Mouse (Mus musculus) midbrain, embryonic 16.5 days (tissue): ENCODE results near the gene Clcn1. TPM values are rescaled to one million over a fixed set of nuclear protein-coding genes. Genes with fewer than 3 reads are reported as not detected.

Experiments
- ATAC-seq: fragments of 200-750 bp; cut with Nextera tagmentation; 2 replicates; pipeline ENCODE4 v1.8.0; 2017; ENCODE audit warnings: moderate TSS enrichment
- H3K27ac ChIP-seq: fragments of 300-500 bp; sonication (generic); 2 replicates; pipeline ENCODE4 v1.5.1; 2014; ENCODE audit warnings: mild to moderate bottlenecking, low read length, mixed read lengths
- H3K27me3 ChIP-seq: fragments of 300-500 bp; sonication (generic); 2 replicates; pipeline ENCODE4 v1.6.1; 2014; ENCODE audit warnings: low read depth, low read length, mixed read lengths; ENCODE audit not compliant: control insufficient read depth, insufficient read depth
- H3K36me3 ChIP-seq: fragments of 300-500 bp; sonication (generic); 2 replicates; pipeline ENCODE4 v1.6.1; 2014; ENCODE audit warnings: mild to moderate bottlenecking, low read length, moderate library complexity, mixed read lengths; ENCODE audit not compliant: control insufficient read depth, insufficient read depth
- H3K4me1 ChIP-seq: fragments of 300-500 bp; sonication (generic); 2 replicates; pipeline ENCODE4 v1.6.1; 2014; ENCODE audit warnings: mild to moderate bottlenecking, low read length, mixed read lengths; ENCODE audit not compliant: control insufficient read depth, insufficient read depth
- H3K4me2 ChIP-seq: fragments of 300-500 bp; sonication (generic); 2 replicates; pipeline ENCODE4 v1.6.1; 2014; ENCODE audit warnings: mild to moderate bottlenecking, low read length, mixed read lengths
- H3K4me3 ChIP-seq: fragments of 300-500 bp; sonication (generic); 2 replicates; pipeline ENCODE4 v1.5.1; 2014; ENCODE audit warnings: low read depth, mild to moderate bottlenecking, low read length, moderate library complexity, mixed read lengths
- H3K9ac ChIP-seq: fragments of 300-500 bp; sonication (generic); 2 replicates; pipeline ENCODE4 v1.6.1; 2014; ENCODE audit warnings: low read depth, low read length, mixed read lengths
- H3K9me3 ChIP-seq: fragments of 300-500 bp; sonication (generic); replicated peaks from 2 replicates; pipeline ENCODE4 v1.6.1; 2014; ENCODE audit warnings: mild to moderate bottlenecking, low read length, mixed read lengths; ENCODE audit not compliant: control insufficient read depth, poor library complexity, severe bottlenecking
- WGBS: fragments of 180-500 bp; shearing (Covaris S2); extraction: QIAGEN DNeasy Blood & Tissue Kit; methylation state at CpG from one replicate; pipeline ENCODE4 v1.1.7; 2014; 5-methylcytosine and 5-hydroxymethylcytosine counted together
- polyA plus RNA-seq: library from polyadenylated mRNA; unstranded; fragments of >200 nt; fragmentation: Nextera tagmentation; extraction: Ambion mirVana; gene quantifications from 2 replicates; pipeline ENCODE4 v1.2.1, GENCODE M21; 2015

Clcn1 gene
- polyA plus RNA-seq, 1 experiment from 2014 or later: 1.3 TPM

DNA sequence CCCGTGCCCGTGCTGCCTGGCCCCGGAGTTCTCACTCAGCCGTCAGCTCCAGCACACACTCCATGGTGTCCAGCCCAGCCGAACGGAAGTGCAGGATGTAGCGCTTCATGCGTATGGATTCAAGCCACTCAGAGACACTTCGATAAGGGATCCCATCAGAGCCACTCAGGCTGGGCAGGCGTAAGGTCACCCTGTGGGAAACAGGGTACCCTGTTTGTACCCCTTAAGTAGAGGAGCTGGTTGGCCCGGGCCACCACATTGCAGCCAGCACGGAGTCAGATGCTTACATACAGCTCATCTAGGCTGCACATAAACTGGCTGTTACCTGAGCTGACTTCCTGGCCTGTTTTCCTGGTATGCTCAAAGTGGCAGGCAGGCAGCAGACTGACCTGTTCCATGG lies 72.4 kb downstream of the Clcn1 start:
- Histone ChIP-seq H3K36me3 (peaks cover 12% of the 10 kb centered on the region), H3K9ac (no peak overlapping the region), H3K4me3 (no peak overlapping the region), H3K9me3 (no peaks in the 10 kb centered on the region), H3K27me3 (no peaks in the 10 kb centered on the region), H3K4me2 (no peak overlapping the region), H3K4me1 (peaks cover 8% of the 10 kb centered on the region), H3K27ac (no peak overlapping the region)
- no peak for ATAC-seq
- WGBS: 92% methylated on average over 12 of the region's 12 CpGs

DNA sequence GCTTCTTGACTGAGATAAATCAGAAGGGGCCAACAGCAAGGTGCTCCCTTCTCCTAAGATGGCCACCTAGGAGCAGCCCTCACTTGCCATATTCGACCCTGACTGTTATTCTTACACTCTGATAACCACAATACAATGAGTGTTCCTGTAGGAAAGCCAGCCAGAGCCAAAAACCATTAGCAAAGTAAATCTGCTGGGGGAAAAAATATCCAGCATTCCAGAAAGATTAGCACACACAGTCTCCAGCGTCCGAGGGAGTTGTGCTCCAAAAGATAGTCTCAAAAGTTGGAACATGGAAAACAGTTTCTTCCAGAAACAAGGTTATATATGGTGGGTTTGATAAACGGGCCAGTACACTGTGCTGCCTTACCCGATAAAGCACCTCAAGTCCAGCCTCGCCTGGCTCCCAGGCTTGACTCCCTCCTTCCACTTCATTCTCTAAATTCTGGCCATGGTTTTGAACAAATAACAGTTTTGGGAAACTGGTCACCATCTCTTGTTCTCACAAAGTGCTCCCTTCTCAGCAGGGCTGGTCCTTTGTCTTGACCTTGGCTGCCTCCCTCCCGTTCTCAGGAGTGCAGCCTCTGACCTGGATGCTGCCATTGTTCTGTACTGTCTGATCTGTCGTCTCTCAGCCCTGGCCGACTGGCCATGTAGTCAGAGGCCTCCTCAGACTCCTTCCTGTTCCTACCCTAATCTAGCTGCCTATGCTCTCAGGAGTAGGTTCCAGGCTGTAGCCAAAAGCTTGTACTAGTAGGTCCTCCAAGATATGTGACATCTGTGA lies 73.1 kb downstream of the Clcn1 start:
- no peak for ATAC-seq
- no peak overlapping the region for H3K4me2 ChIP-seq
- no peak overlapping the region for H3K27ac ChIP-seq
- H3K9me3 ChIP-seq: no peaks in the 10 kb centered on the region
- no peaks in the 10 kb centered on the region for H3K27me3 ChIP-seq
- H3K36me3 ChIP-seq: peaks cover 12% of the 10 kb centered on the region
- WGBS: 77% methylated on average over 9 of the region's 9 CpGs
- no peak overlapping the region for H3K9ac ChIP-seq
- no peak overlapping the region for H3K4me3 ChIP-seq
- H3K4me1 ChIP-seq: peaks cover 2% of the 10 kb centered on the region; the same call in 1 of the 2 replicates

DNA sequence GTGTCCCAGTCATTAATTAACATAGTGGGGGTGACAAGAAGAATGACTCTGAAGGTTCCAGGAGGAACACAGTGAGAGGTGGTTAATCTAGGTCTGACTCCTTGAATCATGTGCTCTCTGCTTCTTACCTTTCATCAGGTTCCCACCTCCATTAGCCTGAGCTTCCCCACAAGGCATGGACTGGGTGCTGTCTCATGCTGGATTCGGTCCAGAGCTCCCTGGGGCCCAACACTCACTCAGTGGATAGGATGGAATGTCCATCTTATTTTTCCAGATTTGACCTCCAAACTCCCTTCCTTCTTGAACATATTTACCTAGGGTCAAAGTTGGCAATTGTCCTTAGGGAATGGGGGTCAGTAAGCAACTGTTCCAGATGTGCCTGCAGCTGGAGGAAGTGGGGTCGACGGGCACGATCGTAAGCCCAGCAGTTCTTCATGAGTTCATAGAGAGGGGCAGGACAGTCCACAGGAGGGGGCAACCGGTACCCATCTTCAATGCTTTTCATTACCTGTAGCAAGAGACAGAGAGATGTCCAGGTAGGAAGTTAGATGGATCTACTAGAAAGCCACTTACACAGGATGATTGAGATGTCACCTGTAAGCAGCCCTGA lies 73.9 kb downstream of the Clcn1 start:
- no peak for ATAC-seq
- H3K9ac ChIP-seq: no peak overlapping the region

DNA sequence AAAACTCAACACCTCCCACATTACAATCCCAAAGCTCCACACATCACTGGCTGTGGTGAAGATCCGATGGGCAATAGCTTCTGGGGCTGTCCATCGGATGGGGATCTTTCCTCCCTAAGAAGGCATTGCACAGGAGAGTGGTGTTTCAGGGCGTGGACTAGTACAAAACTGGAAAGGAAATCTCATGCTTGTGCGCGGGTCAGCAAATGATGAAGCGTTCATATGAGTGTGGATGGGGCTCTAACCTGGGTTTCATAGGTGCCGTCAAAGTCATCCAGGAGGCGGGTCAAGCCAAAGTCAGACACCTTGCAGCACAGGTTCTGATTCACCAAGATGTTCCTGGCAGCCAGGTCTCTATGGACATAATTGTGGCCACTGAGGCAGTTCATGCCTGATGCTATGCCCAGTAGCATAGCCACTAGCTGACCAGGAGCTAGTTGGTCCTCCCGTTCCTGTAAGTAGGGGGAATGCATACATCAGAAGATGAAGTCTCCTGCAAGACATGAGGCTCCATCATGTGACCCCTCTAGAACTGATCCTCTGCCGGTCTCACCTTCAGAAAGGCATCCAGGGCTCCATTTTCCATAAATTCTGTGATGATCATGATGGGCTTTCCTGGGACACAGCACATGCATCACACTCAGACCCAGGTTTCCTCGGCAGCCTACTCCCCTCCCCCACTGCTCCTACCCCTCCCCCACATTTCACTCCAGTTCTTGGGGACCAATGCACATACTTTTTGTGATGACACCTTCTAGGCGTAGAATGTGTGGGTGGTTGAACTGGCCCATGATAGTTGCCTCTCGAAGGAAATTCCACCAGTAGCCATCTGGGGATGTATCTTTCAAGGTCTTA lies 74.8 kb downstream of the Clcn1 start:
- Histone ChIP-seq H3K27me3 (no peaks in the 10 kb centered on the region), H3K4me2 (no peak overlapping the region), H3K27ac (no peak overlapping the region), H3K9ac (no peak overlapping the region), H3K4me3 (no peak overlapping the region), H3K9me3 (no peaks in the 10 kb centered on the region), H3K4me1 (no peaks in the 10 kb centered on the region), H3K36me3 (peaks cover 10% of the 10 kb centered on the region)
- no peak for ATAC-seq
- 93% methylated on average over 13 of the region's 13 CpGs for WGBS

More for the DNA sequence above, 73.9 kb downstream of the Clcn1 start:
- no peak overlapping the region for H3K27ac ChIP-seq
- H3K9me3 ChIP-seq: no peaks in the 10 kb centered on the region
- H3K4me3 ChIP-seq: no peak overlapping the region
- H3K4me1 ChIP-seq: no peaks in the 10 kb centered on the region
- 97% methylated on average over 6 of the region's 6 CpGs for WGBS
- H3K27me3 ChIP-seq: no peaks in the 10 kb centered on the region
- H3K36me3 ChIP-seq: peaks cover 12% of the 10 kb centered on the region
- no peak overlapping the region for H3K4me2 ChIP-seq

DNA sequence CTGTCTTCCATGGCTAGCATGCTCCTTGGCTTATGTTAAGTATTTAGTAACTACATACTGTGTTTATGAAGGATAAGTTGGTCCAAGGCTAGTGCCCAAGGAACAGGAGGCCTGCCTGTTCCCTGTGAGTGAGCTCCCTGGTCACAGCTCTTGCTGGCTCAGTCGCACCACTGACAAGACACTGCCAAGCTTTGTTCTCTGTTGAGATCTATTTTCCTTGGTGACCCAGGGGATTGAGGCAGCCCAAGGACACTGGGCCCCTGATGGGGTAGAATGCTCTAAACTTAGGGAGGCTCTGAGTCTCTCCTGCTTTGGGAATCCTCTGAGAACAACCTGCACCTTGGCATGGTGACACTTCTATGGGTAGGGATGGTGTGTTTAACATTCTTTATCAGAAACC lies 75.6 kb downstream of the Clcn1 start:
- Histone ChIP-seq H3K27ac (no peak overlapping the region), H3K4me2 (no peak overlapping the region), H3K4me3 (no peak overlapping the region), H3K9ac (no peak overlapping the region), H3K4me1 (no peaks in the 10 kb centered on the region), H3K9me3 (no peaks in the 10 kb centered on the region), H3K36me3 (peaks cover 9% of the 10 kb centered on the region; the same call in 1 of the 2 replicates), H3K27me3 (no peaks in the 10 kb centered on the region)
- WGBS: 50% methylated on average over 1 of the region's 1 CpGs
- ATAC-seq: no peak

DNA sequence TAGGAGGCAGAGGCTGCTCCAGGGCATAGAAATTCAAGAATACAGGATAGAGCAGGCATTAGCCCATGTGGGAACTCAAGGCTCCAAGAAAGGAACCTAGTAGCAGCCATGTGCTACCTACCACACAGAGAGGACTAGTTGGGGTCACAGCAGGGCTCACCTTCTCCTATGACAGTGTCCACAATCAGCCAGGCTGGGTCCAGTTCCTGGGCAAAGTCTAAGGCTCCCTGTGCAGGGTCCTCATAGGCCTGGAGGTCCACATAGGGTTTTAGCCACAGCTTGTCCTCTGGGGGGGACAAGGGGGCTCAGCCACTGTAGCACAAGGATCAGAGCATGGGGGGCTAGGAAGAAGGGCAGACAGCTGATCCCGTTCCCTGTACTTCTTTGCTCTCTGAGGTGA lies 76.0 kb downstream of the Clcn1 start:
- no peak overlapping the region for H3K4me3 ChIP-seq
- no peak for ATAC-seq

DNA sequence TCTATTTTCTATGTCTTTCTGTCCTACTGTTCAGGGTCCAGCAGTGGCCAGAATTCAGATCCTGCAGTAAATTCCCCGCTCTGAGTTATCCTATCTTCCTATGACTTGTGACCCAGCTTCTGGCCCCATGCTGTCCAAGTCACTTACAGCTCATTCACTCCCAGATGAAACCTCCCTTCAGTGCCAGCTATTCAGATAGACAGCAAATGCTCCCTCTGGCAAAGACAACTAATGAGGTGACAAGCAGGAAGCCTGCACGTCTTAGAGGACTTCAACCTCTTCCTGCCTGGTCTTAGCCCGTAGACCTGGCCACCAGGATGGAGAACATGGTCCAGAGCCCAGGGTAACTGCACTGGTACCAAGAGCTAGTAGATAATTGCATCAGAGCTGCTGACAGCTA lies 76.5 kb downstream of the Clcn1 start:
- ATAC-seq: no peak
- H3K36me3 ChIP-seq: peaks cover 6% of the 10 kb centered on the region; the same call in 1 of the 2 replicates

More for the DNA sequence above, 76.0 kb downstream of the Clcn1 start:
- Histone ChIP-seq H3K4me2 (no peak overlapping the region), H3K36me3 (peaks cover 9% of the 10 kb centered on the region; the same call in 1 of the 2 replicates), H3K9ac (no peak overlapping the region), H3K27ac (no peak overlapping the region), H3K9me3 (no peaks in the 10 kb centered on the region), H3K4me1 (no peaks in the 10 kb centered on the region), H3K27me3 (no peaks in the 10 kb centered on the region)
- WGBS: 43% methylated on average over 1 of the region's 1 CpGs

DNA sequence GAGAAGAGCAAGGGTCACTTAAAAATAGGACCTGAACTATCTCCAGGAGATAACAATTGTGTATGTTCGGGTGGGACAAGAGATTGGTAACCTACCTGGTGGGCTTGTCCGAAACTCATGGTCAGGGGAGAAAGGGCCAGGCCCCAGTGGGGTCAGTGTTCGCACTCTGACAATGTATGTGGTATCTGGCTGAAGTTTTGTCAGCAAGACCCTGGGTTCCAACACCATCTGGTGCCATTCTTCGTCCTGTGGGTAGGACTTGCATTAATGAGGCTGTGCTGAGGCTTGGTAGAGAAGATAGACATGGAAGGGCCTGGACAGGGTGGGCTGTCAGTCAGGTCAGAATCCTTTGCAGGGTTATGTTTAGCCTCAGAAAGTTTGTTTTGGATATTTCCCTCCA lies 77.6 kb downstream of the Clcn1 start:
- no peak for ATAC-seq
- Histone ChIP-seq H3K4me3 (no peak overlapping the region), H3K4me1 (no peaks in the 10 kb centered on the region), H3K9me3 (no peaks in the 10 kb centered on the region), H3K27me3 (no peaks in the 10 kb centered on the region), H3K36me3 (no peaks in the 10 kb centered on the region), H3K27ac (no peak overlapping the region), H3K9ac (no peak overlapping the region), H3K4me2 (no peak overlapping the region)
- WGBS: 92% methylated on average over 4 of the region's 4 CpGs

More for the DNA sequence above, 76.5 kb downstream of the Clcn1 start:
- Histone ChIP-seq H3K27ac (no peak overlapping the region), H3K27me3 (no peaks in the 10 kb centered on the region), H3K4me2 (no peak overlapping the region), H3K9ac (no peak overlapping the region), H3K4me1 (no peaks in the 10 kb centered on the region), H3K9me3 (no peaks in the 10 kb centered on the region), H3K4me3 (no peak overlapping the region)
- WGBS: 57% methylated on average over 3 of the region's 3 CpGs
